Mouse (Mus musculus) kidney, postnatal 4 days (tissue): ENCODE measurements at regions not wholly inside any gene's neighbourhood (a gene's known extent, or its start where the extent isn't known, plus 50 kb on each side); places are given as distances from the start of the nearest gene placed in this dataset.

Experiments used
- DNase-seq, 2 experiments: peaks; one replicate each; pipeline ENCODE4 v3.0.0; 2021; ENCODE audit warnings: mixed read lengths in 2 of 2

GRCm38 (mm10) chr8:96340702-96341101 lies 452.4 kb upstream of the Got2 start:
- DNase-seq = no peak

GRCm38 (mm10) chr8:96318367-96318766 lies 430.0 kb upstream of the Got2 start:
- DNase-seq = peak; percentile 9 to 18

- DNase-seq = no peak
These were observed 420.8 kb upstream of the Got2 start for GRCm38 (mm10) chr8:96308989-96309718.

GRCm38 (mm10) chr8:96296643-96297042 lies 408.3 kb upstream of the Got2 start:
- no peak for DNase-seq

- no peak for DNase-seq
These were observed 402.4 kb upstream of the Got2 start for GRCm38 (mm10) chr8:96290740-96291139.

GRCm38 (mm10) chr8:96289519-96289918 lies 401.2 kb upstream of the Got2 start:
- DNase-seq = no peak

- DNase-seq = no peak
These were observed 400.2 kb upstream of the Got2 start for GRCm38 (mm10) chr8:96288525-96288924.

GRCm38 (mm10) chr8:96277479-96278138 lies 389.3 kb upstream of the Got2 start:
- no peak for DNase-seq

- no peak for DNase-seq
These were observed 388.7 kb upstream of the Got2 start for GRCm38 (mm10) chr8:96277058-96277457.

GRCm38 (mm10) chr8:96256294-96256693 lies 367.9 kb upstream of the Got2 start:
- no peak for DNase-seq

- DNase-seq = no peak
These were observed 367.5 kb upstream of the Got2 start for GRCm38 (mm10) chr8:96255811-96256210.

- no peak for DNase-seq
These were observed 357.7 kb upstream of the Got2 start for GRCm38 (mm10) chr8:96246017-96246416.

GRCm38 (mm10) chr8:96244549-96245152 lies 356.3 kb upstream of the Got2 start:
- DNase-seq = no peak

GRCm38 (mm10) chr8:96238406-96238805 lies 350.1 kb upstream of the Got2 start:
- DNase-seq = no peak

- DNase-seq = no peak
These were observed 349.6 kb upstream of the Got2 start for GRCm38 (mm10) chr8:96237940-96238339.

- peak; percentile 19 to 29 for DNase-seq
These were observed 342.1 kb upstream of the Got2 start for GRCm38 (mm10) chr8:96230412-96230811.
